Mouse (Mus musculus) myocyte (in vitro differentiated cells): Measurements from ENCODE around the gene Ccdc7a.

Experiments
- CEBPB ChIP-seq: IDR thresholded peaks from 2 replicates; pipeline ENCODE4 v1.6.1; 2011; ENCODE audit warnings: mild to moderate bottlenecking, moderate library complexity; ENCODE audit not compliant: poor library complexity, insufficient read depth, severe bottlenecking
- E2F4 ChIP-seq: IDR thresholded peaks from one replicate; pipeline ENCODE4 v1.6.1; 2011; ENCODE audit warnings: mild to moderate bottlenecking, control low read depth, moderate library complexity; ENCODE audit not compliant: insufficient read depth
- MAX ChIP-seq: IDR thresholded peaks from one replicate; pipeline ENCODE4 v1.6.1; 2011; ENCODE audit warnings: low read depth, mild to moderate bottlenecking, control low read depth
- POLR2A ChIP-seq: IDR thresholded peaks from one replicate; pipeline ENCODE4 v1.6.1; 2011; ENCODE audit warnings: low read depth, mild to moderate bottlenecking, control low read depth, moderate library complexity; ENCODE audit not compliant: insufficient read length
- POLR2AphosphoS2 ChIP-seq: IDR thresholded peaks from one replicate; pipeline ENCODE4 v1.6.1; 2011; ENCODE audit warnings: low read depth, control low read depth; ENCODE audit not compliant: insufficient read length
- TCF12 ChIP-seq: IDR thresholded peaks from one replicate; pipeline ENCODE4 v1.6.1; 2011; ENCODE audit warnings: mild to moderate bottlenecking, control low read depth; ENCODE audit not compliant: poor library complexity, insufficient read depth, severe bottlenecking

DNA sequence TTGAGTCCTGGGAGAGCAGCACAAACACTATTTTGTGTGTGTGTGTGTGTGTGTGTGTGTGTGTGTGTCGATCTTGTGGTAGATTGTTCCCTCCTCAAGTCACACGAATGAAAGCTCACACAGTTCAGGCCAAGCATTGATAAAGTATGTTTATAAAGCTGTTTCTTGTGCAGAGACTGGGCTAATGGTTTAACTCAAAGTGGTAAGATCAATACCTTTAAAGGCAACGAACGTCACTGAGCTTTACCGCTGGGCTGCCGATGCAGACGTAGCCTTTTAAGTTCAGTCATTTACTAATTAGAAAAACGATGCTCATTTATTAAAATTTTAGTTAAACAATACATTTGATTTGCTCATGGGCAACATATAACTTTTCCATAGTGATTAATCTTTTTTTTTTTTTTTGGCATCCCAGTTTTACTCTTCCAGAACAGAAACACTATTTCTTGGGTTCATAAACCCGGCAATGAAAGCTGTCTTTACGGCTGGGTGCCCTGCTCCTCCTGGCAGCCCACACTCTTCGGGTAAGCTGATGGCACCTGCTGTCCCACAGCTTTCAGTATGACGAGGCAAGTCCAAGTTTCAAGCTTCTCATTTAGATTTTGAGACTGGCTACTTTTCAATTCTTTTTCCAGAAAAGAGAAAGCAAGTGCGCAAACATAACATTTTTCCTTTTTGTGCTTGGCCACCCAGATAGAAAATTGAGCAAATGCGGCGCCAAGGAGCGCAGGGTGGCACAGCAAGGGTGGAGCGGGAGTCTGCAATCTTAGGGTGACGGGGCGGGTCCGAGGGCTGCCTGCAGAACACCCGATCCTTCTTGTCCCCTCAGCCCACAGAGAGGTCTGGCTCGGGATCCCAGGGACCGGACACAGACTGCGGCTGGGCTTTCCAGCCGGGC lies 380.5 kb downstream of the Ccdc7a start:
- TF ChIP-seq POLR2A = no peak
- no peak for TF ChIP-seq CEBPB
- no peak for TF ChIP-seq TCF12
- TF ChIP-seq MAX = no peak
- no peak for TF ChIP-seq POLR2AphosphoS2
- no peak for TF ChIP-seq E2F4
